Mouse (Mus musculus) CH12.LX (cell line): ENCODE results near the gene Hpn.

Experiments used
- BHLHE40 ChIP-seq: IDR thresholded peaks from 2 replicates; pipeline ENCODE4 v1.6.1; 2011; ENCODE audit warnings: mild to moderate bottlenecking, low read depth, low read length, improper control_type of control experiment
- CTCF ChIP-seq, 2 experiments: IDR thresholded peaks in 1 of 2; conservative IDR thresholded peaks in 1 of 2; 2 replicates each; pipeline ENCODE4 v1.5.1; 2011 to 2012; ENCODE audit warnings: low read depth in 2 of 2, low read length in 2 of 2, improper control_type of control experiment in 1 of 2, inconsistent platforms in 1 of 2, mild to moderate bottlenecking in 1 of 2, moderate library complexity in 1 of 2
- EP300 ChIP-seq: IDR thresholded peaks from 2 replicates; pipeline ENCODE4 v1.6.1; 2011; ENCODE audit warnings: low read length, improper control_type of control experiment
- MAX ChIP-seq: IDR thresholded peaks from 2 replicates; pipeline ENCODE4 v1.6.1; 2011; ENCODE audit warnings: low read length, improper control_type of control experiment
- POLR2A ChIP-seq: IDR thresholded peaks from 2 replicates; pipeline ENCODE4 v1.6.1; 2011; ENCODE audit warnings: low read depth, mild to moderate bottlenecking, improper control_type of control experiment, low read length
- ZC3H11A ChIP-seq: IDR thresholded peaks from 2 replicates; pipeline ENCODE4 v1.6.1; 2012; ENCODE audit warnings: low read depth, mild to moderate bottlenecking, inconsistent platforms, low read length, improper control_type of control experiment
- ZKSCAN1 ChIP-seq: IDR thresholded peaks from 2 replicates; pipeline ENCODE4 v1.6.1; 2012; ENCODE audit warnings: low read depth, inconsistent platforms, low read length, improper control_type of control experiment, borderline replicate concordance

DNA sequence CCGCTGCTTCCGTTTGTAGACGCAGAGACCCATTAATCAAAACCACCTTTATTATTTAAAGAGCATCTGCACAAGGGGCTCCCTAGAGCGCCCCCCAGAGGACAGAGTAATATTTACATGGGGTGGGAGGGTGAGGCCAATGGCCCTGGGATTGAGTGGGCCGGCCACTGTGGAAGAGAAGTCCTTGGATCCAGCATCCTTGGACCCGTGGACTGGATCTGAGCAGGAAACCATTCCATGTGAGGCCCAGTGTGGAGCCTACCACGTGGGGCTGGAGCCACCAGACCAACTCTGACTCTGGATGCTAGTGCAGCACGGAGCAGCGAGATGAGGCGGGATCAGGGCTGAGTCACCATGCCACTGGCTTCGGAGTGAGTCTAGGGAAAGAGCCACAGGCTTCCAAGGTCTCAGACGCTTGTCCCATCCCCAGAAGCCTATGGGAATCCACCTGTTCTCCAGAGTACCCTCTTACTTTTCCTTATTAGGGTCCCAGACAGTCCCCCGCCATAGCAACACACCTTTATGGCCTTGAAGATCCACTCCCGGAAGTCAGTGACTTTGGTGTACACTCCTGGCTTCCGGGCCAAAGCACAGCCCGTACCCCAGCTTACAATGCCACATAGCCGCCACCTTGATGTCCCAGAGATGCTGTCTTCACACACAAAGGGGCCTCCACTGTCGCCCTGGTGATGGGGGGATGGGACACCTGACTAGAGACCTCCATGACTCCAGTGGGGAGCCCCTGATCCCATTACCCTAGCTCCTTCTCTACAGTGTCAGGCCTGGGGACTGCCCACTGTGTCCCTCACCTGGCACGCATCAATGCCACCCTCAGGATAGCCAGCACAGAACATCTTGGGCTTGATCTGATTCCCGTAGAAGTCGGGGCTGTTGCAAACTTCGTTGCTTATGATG, 16.1 kb downstream of the Hpn start:
- TF ChIP-seq MAX: no peak
- no peak for TF ChIP-seq EP300
- TF ChIP-seq ZC3H11A: no peak
- no peak for TF ChIP-seq POLR2A
- no peak for TF ChIP-seq BHLHE40
- TF ChIP-seq ZKSCAN1: no peak
- no peak; a peak in 2 of 4 replicates for TF ChIP-seq CTCF (conservative IDR thresholded peaks at IDR 0.05 in 1 of 2, IDR thresholded peaks at IDR 0.05 in 1 of 2; ENCODE audit: low read depth in 2 of 2, low read length in 2 of 2)
